8 mouse cellular contexts compared by ENCODE assay signal in the genomic region with DNA sequence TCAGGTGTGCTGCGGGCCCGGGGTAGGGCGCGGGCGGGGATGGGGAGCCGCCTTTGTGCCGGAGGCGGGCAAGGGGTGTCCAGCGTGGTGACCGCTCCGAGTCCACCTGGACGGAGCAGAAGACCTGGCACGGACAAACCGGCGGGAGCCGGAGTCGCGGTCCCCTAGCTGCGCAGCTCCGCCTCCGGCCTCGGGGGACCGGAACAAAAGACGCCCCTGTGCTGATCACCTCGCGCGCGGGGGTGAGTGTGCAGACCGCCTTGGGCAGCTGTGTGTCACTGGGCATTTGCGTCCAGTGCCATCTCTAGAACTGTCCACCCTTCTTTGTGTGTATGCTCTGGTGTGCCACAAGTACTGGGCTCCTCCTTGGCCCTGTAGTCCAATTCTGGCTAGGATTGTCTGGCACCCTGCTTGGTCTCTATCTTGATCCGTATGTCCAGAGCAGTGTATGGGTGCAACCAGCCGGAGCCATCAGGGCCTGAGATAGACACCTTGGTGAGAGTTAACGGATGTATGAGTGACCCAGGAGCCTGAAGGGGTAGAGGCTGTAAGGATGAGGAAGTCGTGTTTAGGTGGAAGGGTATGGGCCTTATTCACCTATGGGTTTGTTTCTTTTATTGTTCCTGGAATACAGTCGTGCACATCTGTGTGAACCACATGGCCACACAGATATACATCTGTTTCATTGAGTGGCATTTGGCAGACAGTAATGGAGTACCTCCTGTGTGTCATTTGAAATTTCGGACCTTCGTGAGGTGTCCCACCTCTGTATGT. TPM values are rescaled to one million over a fixed set of nuclear protein-coding genes. Genes with fewer than 3 reads are reported as not detected.
DNase-seq lines count a peak whose midpoint lies in the region; ATAC-seq and TF ChIP-seq lines count a peak whose summit lies in the region.

No protein-coding gene starts in this region.

- TF ChIP-seq CTCF in G1E (IDR thresholded peaks at IDR 0.05; ENCODE audit: low read depth, low read length): no peak
- no peak for TF ChIP-seq CTCF in midbrain, postnatal 0 days (IDR thresholded peaks at IDR 0.05)

- H3K9me3 ChIP-seq in G1E (replicated peaks): no peaks in the 10 kb centered on the region
- no peaks in the 10 kb centered on the region for H3K9me3 ChIP-seq in embryonic facial prominence, embryonic 13.5 days
- H3K9me3 ChIP-seq in hindbrain, embryonic 11.5 days (ENCODE audit: control insufficient read depth, low read length): no peaks in the 10 kb centered on the region
- no peaks in the 10 kb centered on the region for H3K9me3 ChIP-seq in liver, embryonic 13.5 days (replicated peaks)
- no peaks in the 10 kb centered on the region for H3K9me3 ChIP-seq in midbrain, postnatal 0 days (ENCODE audit: low read length)

- peaks cover 59% of the 10 kb centered on the region for H3K4me1 ChIP-seq in G1E (ENCODE audit: insufficient read depth, low read depth, low read length)
- H3K4me1 ChIP-seq in embryonic facial prominence, embryonic 13.5 days: peaks cover 48% of the 10 kb centered on the region
- peaks cover 16% of the 10 kb centered on the region for H3K4me1 ChIP-seq in hindbrain, embryonic 11.5 days (replicated peaks; ENCODE audit: control insufficient read depth, insufficient read depth, low read length)
- H3K4me1 ChIP-seq in liver, embryonic 13.5 days (replicated peaks): peaks cover 58% of the 10 kb centered on the region
- peaks cover 28% of the 10 kb centered on the region for H3K4me1 ChIP-seq in midbrain, postnatal 0 days (ENCODE audit: insufficient read depth, low read length)

- H3K9ac ChIP-seq in embryonic facial prominence, embryonic 13.5 days: peak overlapping the region; percentile 85
- H3K9ac ChIP-seq in hindbrain, embryonic 11.5 days (ENCODE audit: low read depth, low read length): peak overlapping the region; percentile 91
- peak overlapping the region; percentile 95 for H3K9ac ChIP-seq in liver, embryonic 13.5 days
- peak overlapping the region; percentile 84 for H3K9ac ChIP-seq in midbrain, postnatal 0 days (replicated peaks; ENCODE audit: low read length, poor library complexity, severe bottlenecking)

- peak overlapping the region; percentile 94 for H3K4me2 ChIP-seq in embryonic facial prominence, embryonic 13.5 days
- H3K4me2 ChIP-seq in hindbrain, embryonic 11.5 days (replicated peaks; ENCODE audit: low read depth, low read length): peak overlapping the region; percentile 85
- peak overlapping the region; percentile 100 for H3K4me2 ChIP-seq in liver, embryonic 13.5 days
- H3K4me2 ChIP-seq in midbrain, postnatal 0 days (ENCODE audit: low read depth, low read length, poor library complexity, severe bottlenecking): peak overlapping the region; percentile 93

- peak overlapping the region; percentile 95 for H3K27ac ChIP-seq in embryonic facial prominence, embryonic 13.5 days
- peak overlapping the region; percentile 98 for H3K27ac ChIP-seq in hindbrain, embryonic 11.5 days (ENCODE audit: low read depth, low read length)
- H3K27ac ChIP-seq in liver, embryonic 13.5 days: peak overlapping the region; percentile 97
- peak overlapping the region; percentile 98 for H3K27ac ChIP-seq in midbrain, postnatal 0 days (ENCODE audit: low read depth, low read length)

- peak; percentile 52 for DNase-seq in gastrocnemius, postnatal 14 days
- no peak for DNase-seq in gastrocnemius, postnatal 10 days
- DNase-seq in G1E (ENCODE audit: low spot score): peak; percentile 48
- DNase-seq in hindbrain, embryonic 11.5 days (ENCODE audit: low spot score): peak; percentile 62
- peak; percentile 39 for DNase-seq in liver, embryonic 13.5 days
- DNase-seq in midbrain, postnatal 0 days (ENCODE audit: low spot score): peak; percentile 45

- intact Hi-C loops in gastrocnemius, postnatal 14 days (cut with DNase I; ENCODE audit: low total_unique reads): no loop called here

- H3K36me3 ChIP-seq in G1E (replicated peaks): peaks cover 66% of the 10 kb centered on the region
- peaks cover 37% of the 10 kb centered on the region for H3K36me3 ChIP-seq in embryonic facial prominence, embryonic 13.5 days
- peaks cover 14% of the 10 kb centered on the region for H3K36me3 ChIP-seq in hindbrain, embryonic 11.5 days (ENCODE audit: control insufficient read depth, insufficient read depth, low read length)
- peaks cover 45% of the 10 kb centered on the region for H3K36me3 ChIP-seq in liver, embryonic 13.5 days
- H3K36me3 ChIP-seq in midbrain, postnatal 0 days (ENCODE audit: insufficient read depth, low read length): peaks cover 28% of the 10 kb centered on the region

- H3K4me3 ChIP-seq in G1E (ENCODE audit: low read depth, low read length): peak overlapping the region; percentile 90
- H3K4me3 ChIP-seq in embryonic facial prominence, embryonic 13.5 days: peak overlapping the region; percentile 77
- H3K4me3 ChIP-seq in hindbrain, embryonic 11.5 days (ENCODE audit: low read depth, low read length): peak overlapping the region; percentile 88
- H3K4me3 ChIP-seq in liver, embryonic 13.5 days (replicated peaks): peak overlapping the region; percentile 95
- H3K4me3 ChIP-seq in midbrain, postnatal 0 days (ENCODE audit: low read depth, low read length): peak overlapping the region; percentile 94

- 4% methylated on average over 37 of the region's 37 CpGs for WGBS in embryonic facial prominence, embryonic 13.5 days
- 7% methylated on average over 37 of the region's 37 CpGs for whole genome bisulfite sequencing in hindbrain, embryonic 11.5 days
- WGBS in liver, embryonic 13.5 days (ENCODE audit: insufficient replicate concordance): 5% methylated on average over 37 of the region's 37 CpGs
- 4% methylated on average over 37 of the region's 37 CpGs for WGBS in midbrain, postnatal 0 days

- ATAC-seq in G1E (ENCODE audit: extremely low read depth, insufficient number of reproducible peaks, low FRiP score, poor library complexity, severe bottlenecking): peak; percentile 26; the same call in 1 of the 2 replicates
- ATAC-seq in embryonic facial prominence, embryonic 13.5 days (ENCODE audit: insufficient number of reproducible peaks, insufficient read depth, low FRiP score, low TSS enrichment, low read depth): peak; percentile 33
- ATAC-seq in hindbrain, embryonic 11.5 days (ENCODE audit: low FRiP score): peak; percentile 62
- peak; percentile 33 for ATAC-seq in liver, embryonic 13.5 days (ENCODE audit: low read depth)
- peak; percentile 29 for ATAC-seq in midbrain, postnatal 0 days (ENCODE audit: low FRiP score)
- no peak for ATAC-seq in CD4-positive, CD25-positive, alpha-beta regulatory T cell, adult 4 months

- no peaks in the 10 kb centered on the region for H3K27me3 ChIP-seq in G1E (ENCODE audit: insufficient read depth, low read length)
- H3K27me3 ChIP-seq in embryonic facial prominence, embryonic 13.5 days: no peaks in the 10 kb centered on the region
- H3K27me3 ChIP-seq in hindbrain, embryonic 11.5 days (ENCODE audit: control insufficient read depth, insufficient read depth, low read length): no peaks in the 10 kb centered on the region
- no peaks in the 10 kb centered on the region for H3K27me3 ChIP-seq in liver, embryonic 13.5 days
- no peaks in the 10 kb centered on the region for H3K27me3 ChIP-seq in midbrain, postnatal 0 days (ENCODE audit: insufficient read depth, low read length)

RNA-seq across cellular contexts. Expression of a gene that starts 1.0 kb away (rescaled TPM):
- total RNA-seq in gastrocnemius, postnatal 14 days (2021): 10 to 100 TPM; 10.1 to 10.3 TPM
- 10 to 100 TPM; 13.8 to 23.1 TPM for total RNA-seq in gastrocnemius, postnatal 10 days (2021)
- total RNA-seq in G1E (2014; fragmentation: Nextera tagmentation) (16.5 and 19.9 TPM in 2 replicates), G1E (2017) (12.4 and 12.5 TPM in 2 replicates)
- polyA plus RNA-seq in G1E (2012): 31.0 and 32.9 TPM in 2 replicates
- polyA plus RNA-seq in embryonic facial prominence, embryonic 13.5 days (2015; fragmentation: Nextera tagmentation; extraction: Ambion mirVana): 21.1 and 21.6 TPM in 2 replicates
- polyA plus RNA-seq in hindbrain, embryonic 11.5 days (2014; fragmentation: Nextera tagmentation; extraction: Ambion mirVana): 29.0 and 34.7 TPM in 2 replicates
- polyA plus RNA-seq in liver, embryonic 13.5 days (2015; fragmentation: Nextera tagmentation; extraction: Ambion mirVana): 7.6 and 7.8 TPM in 2 replicates
- total RNA-seq in midbrain, postnatal 0 days (2014; rRNA removed): 82.6 and 99.3 TPM in 2 replicates
- polyA plus RNA-seq in midbrain, postnatal 0 days (2015; fragmentation: Nextera tagmentation; extraction: Ambion mirVana): 63.3 and 64.5 TPM in 2 replicates
- 1 to 10 TPM; 3.2 to 4.1 TPM for polyA plus RNA-seq in CD4-positive, CD25-positive, alpha-beta regulatory T cell, adult 4 months (2017; shearing (Covaris generic))

RNA-seq across cellular contexts. Expression of a gene that starts 1.0 kb away (rescaled TPM):
- 10 to 100 TPM in 1 of 2 experiments, 1 to 10 TPM in 1; 9.2 to 13.1 TPM for total RNA-seq in gastrocnemius, postnatal 14 days (2021)
- 10 to 100 TPM; 16.9 to 23.6 TPM for total RNA-seq in gastrocnemius, postnatal 10 days (2021)
- 16.6 and 19.5 TPM in 2 replicates for total RNA-seq in G1E (2014; fragmentation: Nextera tagmentation)
- 27.9 and 32.3 TPM in 2 replicates for total RNA-seq in G1E (2017)
- polyA plus RNA-seq in G1E (2012): 135 and 233 TPM in 2 replicates
- 48.4 and 54.7 TPM in 2 replicates for polyA plus RNA-seq in embryonic facial prominence, embryonic 13.5 days (2015; fragmentation: Nextera tagmentation; extraction: Ambion mirVana)
- polyA plus RNA-seq in hindbrain, embryonic 11.5 days (2014; fragmentation: Nextera tagmentation; extraction: Ambion mirVana): 41.6 and 43.2 TPM in 2 replicates
- 25.4 and 25.7 TPM in 2 replicates for polyA plus RNA-seq in liver, embryonic 13.5 days (2015; fragmentation: Nextera tagmentation; extraction: Ambion mirVana)
- total RNA-seq in midbrain, postnatal 0 days (2014; rRNA removed): 71.9 and 95.9 TPM in 2 replicates
- 54.3 and 54.5 TPM in 2 replicates for polyA plus RNA-seq in midbrain, postnatal 0 days (2015; fragmentation: Nextera tagmentation; extraction: Ambion mirVana)
- 10 to 100 TPM; 22.1 to 27.6 TPM for polyA plus RNA-seq in CD4-positive, CD25-positive, alpha-beta regulatory T cell, adult 4 months (2017; shearing (Covaris generic))

RNA-seq across cellular contexts. Expression of a gene that starts 23.3 kb away (rescaled TPM):
- total RNA-seq in gastrocnemius, postnatal 14 days (2021): 10 to 100 TPM; 15.4 to 15.9 TPM
- 10 to 100 TPM; 18.9 to 21.7 TPM for total RNA-seq in gastrocnemius, postnatal 10 days (2021)
- 35.6 and 47.3 TPM in 2 replicates for total RNA-seq in G1E (2014; fragmentation: Nextera tagmentation)
- 43.5 and 63.3 TPM in 2 replicates for total RNA-seq in G1E (2017)
- 21.7 and 26.8 TPM in 2 replicates for polyA plus RNA-seq in G1E (2012)
- 70.9 and 81.0 TPM in 2 replicates for polyA plus RNA-seq in embryonic facial prominence, embryonic 13.5 days (2015; fragmentation: Nextera tagmentation; extraction: Ambion mirVana)
- 93.1 and 95.4 TPM in 2 replicates for polyA plus RNA-seq in hindbrain, embryonic 11.5 days (2014; fragmentation: Nextera tagmentation; extraction: Ambion mirVana)
- 40.0 and 41.9 TPM in 2 replicates for polyA plus RNA-seq in liver, embryonic 13.5 days (2015; fragmentation: Nextera tagmentation; extraction: Ambion mirVana)
- total RNA-seq in midbrain, postnatal 0 days (2014; rRNA removed): 45.0 and 56.0 TPM in 2 replicates
- polyA plus RNA-seq in midbrain, postnatal 0 days (2015; fragmentation: Nextera tagmentation; extraction: Ambion mirVana): 53.6 and 56.0 TPM in 2 replicates
- polyA plus RNA-seq in CD4-positive, CD25-positive, alpha-beta regulatory T cell, adult 4 months (2017; shearing (Covaris generic)): 100 to 1,000 TPM in 1 of 2 experiments, 10 to 100 TPM in 1; 93.4 to 109 TPM

RNA-seq across cellular contexts. Expression of a gene that starts 23.4 kb away (rescaled TPM):
- 10 to 100 TPM; 16.5 to 17.0 TPM for total RNA-seq in gastrocnemius, postnatal 14 days (2021)
- 10 to 100 TPM; 13.6 to 20.5 TPM for total RNA-seq in gastrocnemius, postnatal 10 days (2021)
- 6.7 and 11.8 TPM in 2 replicates for total RNA-seq in G1E (2014; fragmentation: Nextera tagmentation)
- 9.3 and 9.5 TPM in 2 replicates for total RNA-seq in G1E (2017)
- polyA plus RNA-seq in G1E (2012): 1.1 and 3.6 TPM in 2 replicates
- polyA plus RNA-seq in embryonic facial prominence, embryonic 13.5 days (2015; fragmentation: Nextera tagmentation; extraction: Ambion mirVana): 15.6 and 16.4 TPM in 2 replicates
- polyA plus RNA-seq in hindbrain, embryonic 11.5 days (2014; fragmentation: Nextera tagmentation; extraction: Ambion mirVana): 19.8 and 22.7 TPM in 2 replicates
- polyA plus RNA-seq in liver, embryonic 13.5 days (2015; fragmentation: Nextera tagmentation; extraction: Ambion mirVana): 8.4 and 10.2 TPM in 2 replicates
- total RNA-seq in midbrain, postnatal 0 days (2014; rRNA removed): 35.3 and 43.7 TPM in 2 replicates
- 27.3 and 32.1 TPM in 2 replicates for polyA plus RNA-seq in midbrain, postnatal 0 days (2015; fragmentation: Nextera tagmentation; extraction: Ambion mirVana)
- 10 to 100 TPM; 17.0 to 20.1 TPM for polyA plus RNA-seq in CD4-positive, CD25-positive, alpha-beta regulatory T cell, adult 4 months (2017; shearing (Covaris generic))

RNA-seq across cellular contexts. Expression of a gene that starts 29.5 kb away (rescaled TPM):
- under 1 TPM; 0.10 to 0.13 TPM for total RNA-seq in gastrocnemius, postnatal 14 days (2021)
- under 1 TPM; 0.11 to 0.26 TPM for total RNA-seq in gastrocnemius, postnatal 10 days (2021)
- 1.6 and 1.7 TPM in 2 replicates for total RNA-seq in G1E (2014; fragmentation: Nextera tagmentation)
- total RNA-seq in G1E (2017): 0.52 and 0.60 TPM in 2 replicates
- 0.02 and 0.03 TPM in 2 replicates for polyA plus RNA-seq in G1E (2012)
- polyA plus RNA-seq in embryonic facial prominence, embryonic 13.5 days (2015; fragmentation: Nextera tagmentation; extraction: Ambion mirVana): 0.55 and 0.62 TPM in 2 replicates
- 0.46 TPM in 2 replicates for polyA plus RNA-seq in hindbrain, embryonic 11.5 days (2014; fragmentation: Nextera tagmentation; extraction: Ambion mirVana)
- 0.05 and 0.09 TPM in 2 replicates for polyA plus RNA-seq in liver, embryonic 13.5 days (2015; fragmentation: Nextera tagmentation; extraction: Ambion mirVana)
- total RNA-seq in midbrain, postnatal 0 days (2014; rRNA removed): 0.38 and 1.2 TPM in 2 replicates
- polyA plus RNA-seq in midbrain, postnatal 0 days (2015; fragmentation: Nextera tagmentation; extraction: Ambion mirVana): 0.12 and 0.22 TPM in 2 replicates
- under 1 TPM; 0.62 to 0.66 TPM for polyA plus RNA-seq in CD4-positive, CD25-positive, alpha-beta regulatory T cell, adult 4 months (2017; shearing (Covaris generic))
